Mouse (Mus musculus): ENCODE results near the gene Snx1. TPM values are rescaled to one million over a fixed set of nuclear protein-coding genes. Genes with fewer than 3 reads are reported as not detected.

Snx1 gene
- polyA plus RNA-seq, 1 experiment from 2014 or later = 131 TPM

- no peak for DNase-seq (ENCODE audit: low spot score)
- WGBS = 56% methylated on average over 4 of the region's 4 CpGs
- no peak overlapping the region for H3K9ac ChIP-seq (ENCODE audit: low read depth, low read length)
These were observed 84.1 kb downstream of the Snx1 start for GRCm38 (mm10) chr9:66042331-66042730.

GRCm38 (mm10) chr9:66040801-66041200 is 85.6 kb downstream of the Snx1 start:
- no peak overlapping the region for H3K4me3 ChIP-seq (replicated peaks; ENCODE audit: low read depth, low read length)
- DNase-seq (ENCODE audit: low spot score) (no peak), ATAC-seq (replicated peaks; ENCODE audit: low FRiP score, low read depth) (no peak)
- H3K4me1 ChIP-seq (replicated peaks; ENCODE audit: insufficient read depth, low read length) = no peaks in the 10 kb centered on the region
- H3K9ac ChIP-seq (ENCODE audit: low read depth, low read length) = no peak overlapping the region
- TF ChIP-seq CTCF (IDR thresholded peaks at IDR 0.05; ENCODE audit: low read depth) = no peak
- WGBS = 92% methylated on average over 3 of the region's 3 CpGs
- H3K27me3 ChIP-seq (ENCODE audit: insufficient read depth, low read length) = no peaks in the 10 kb centered on the region
- H3K4me2 ChIP-seq (ENCODE audit: low read length) = no peak overlapping the region
- H3K27ac ChIP-seq = no peak overlapping the region
- peaks cover 21% of the 10 kb centered on the region for H3K36me3 ChIP-seq (ENCODE audit: insufficient read depth, low read length)
- H3K9me3 ChIP-seq (replicated peaks; ENCODE audit: low read length) = no peaks in the 10 kb centered on the region

More at GRCm38 (mm10) chr9:66042331-66042730, 84.1 kb downstream of the Snx1 start:
- Histone ChIP-seq H3K4me3 (replicated peaks; ENCODE audit: low read depth, low read length) (no peak overlapping the region), H3K4me1 (replicated peaks; ENCODE audit: insufficient read depth, low read length) (no peaks in the 10 kb centered on the region), H3K27me3 (ENCODE audit: insufficient read depth, low read length) (no peaks in the 10 kb centered on the region), H3K27ac (no peak overlapping the region), H3K36me3 (ENCODE audit: insufficient read depth, low read length) (peaks cover 21% of the 10 kb centered on the region), H3K4me2 (ENCODE audit: low read length) (no peak overlapping the region), H3K9me3 (replicated peaks; ENCODE audit: low read length) (no peaks in the 10 kb centered on the region)
- ATAC-seq (replicated peaks; ENCODE audit: low FRiP score, low read depth) = no peak
- no peak for TF ChIP-seq CTCF (IDR thresholded peaks at IDR 0.05; ENCODE audit: low read depth)

DNA sequence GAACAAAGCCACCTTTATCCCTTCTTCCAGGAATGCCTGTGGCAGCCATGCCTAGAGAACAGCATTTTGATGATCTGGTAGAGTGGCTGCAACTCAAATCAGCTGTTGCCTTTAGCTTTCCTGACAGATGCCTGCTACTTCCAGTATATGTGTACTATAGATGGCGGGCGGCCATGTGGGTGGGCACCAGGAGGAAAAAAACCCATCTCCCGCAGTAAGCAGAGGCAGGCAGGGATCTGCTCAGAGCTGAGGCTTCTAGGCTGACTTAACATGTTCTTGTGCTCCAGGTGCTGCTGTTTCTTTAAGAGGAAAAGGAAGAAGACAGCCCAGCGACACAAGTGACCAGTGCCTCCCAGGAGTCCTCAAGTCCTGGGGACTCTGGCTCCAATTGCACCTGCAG is 87.1 kb downstream of the Snx1 start:
- H3K9me3 ChIP-seq (replicated peaks; ENCODE audit: low read length) = no peaks in the 10 kb centered on the region
- DNase-seq (ENCODE audit: low spot score) (no peak), ATAC-seq (replicated peaks; ENCODE audit: low FRiP score, low read depth) (no peak)
- H3K27ac ChIP-seq = no peak overlapping the region
- H3K4me1 ChIP-seq (replicated peaks; ENCODE audit: insufficient read depth, low read length) = no peaks in the 10 kb centered on the region
- no peak overlapping the region for H3K4me2 ChIP-seq (ENCODE audit: low read length)
- no peak overlapping the region for H3K4me3 ChIP-seq (replicated peaks; ENCODE audit: low read depth, low read length)
- no peaks in the 10 kb centered on the region for H3K27me3 ChIP-seq (ENCODE audit: insufficient read depth, low read length)
- H3K36me3 ChIP-seq (ENCODE audit: insufficient read depth, low read length) = peaks cover 21% of the 10 kb centered on the region
- no peak overlapping the region for H3K9ac ChIP-seq (ENCODE audit: low read depth, low read length)
- 85% methylated on average over 4 of the region's 4 CpGs for WGBS
- TF ChIP-seq CTCF (IDR thresholded peaks at IDR 0.05; ENCODE audit: low read depth) = no peak

GRCm38 (mm10) chr9:66038581-66038980 is 87.8 kb downstream of the Snx1 start:
- Histone ChIP-seq H3K27ac (no peak overlapping the region), H3K9me3 (replicated peaks; ENCODE audit: low read length) (no peaks in the 10 kb centered on the region), H3K4me3 (replicated peaks; ENCODE audit: low read depth, low read length) (no peak overlapping the region), H3K27me3 (ENCODE audit: insufficient read depth, low read length) (no peaks in the 10 kb centered on the region), H3K36me3 (ENCODE audit: insufficient read depth, low read length) (peaks cover 21% of the 10 kb centered on the region), H3K4me2 (ENCODE audit: low read length) (no peak overlapping the region), H3K4me1 (replicated peaks; ENCODE audit: insufficient read depth, low read length) (no peaks in the 10 kb centered on the region), H3K9ac (ENCODE audit: low read depth, low read length) (no peak overlapping the region)
- ATAC-seq (replicated peaks; ENCODE audit: low FRiP score, low read depth) (no peak), DNase-seq (ENCODE audit: low spot score) (no peak)
- TF ChIP-seq CTCF (IDR thresholded peaks at IDR 0.05; ENCODE audit: low read depth) = no peak
- 95% methylated on average over 4 of the region's 4 CpGs for WGBS

Other genes with a start within 250 kb of the Snx1 start
- 89.5 and 115 TPM in 2 replicates for gene Pclaf, start 236.3 kb downstream of the Snx1 start, polyA plus RNA-seq (2015; fragmentation: Nextera tagmentation; extraction: Ambion mirVana)
- gene Trip4, start 217.8 kb downstream of the Snx1 start, polyA plus RNA-seq (2015; fragmentation: Nextera tagmentation; extraction: Ambion mirVana) = 20.4 and 24.7 TPM in 2 replicates
- gene Csnk1g1, start 217.7 kb downstream of the Snx1 start, polyA plus RNA-seq (2015; fragmentation: Nextera tagmentation; extraction: Ambion mirVana) = 8.4 and 9.7 TPM in 2 replicates
- gene Ppib, start 66.4 kb downstream of the Snx1 start, polyA plus RNA-seq (2015; fragmentation: Nextera tagmentation; extraction: Ambion mirVana) = 760 and 789 TPM in 2 replicates
- 1.1 and 1.4 TPM in 2 replicates for gene Snx22, start 56.9 kb downstream of the Snx1 start, polyA plus RNA-seq (2015; fragmentation: Nextera tagmentation; extraction: Ambion mirVana)
- 173 and 186 TPM in 2 replicates for gene Ciao2a, start within 50 bp of the Snx1 start, polyA plus RNA-seq (2015; fragmentation: Nextera tagmentation; extraction: Ambion mirVana)
- 8.4 and 8.6 TPM in 2 replicates for gene Dapk2, start 31.6 kb upstream of the Snx1 start, polyA plus RNA-seq (2015; fragmentation: Nextera tagmentation; extraction: Ambion mirVana)
- 12.6 and 12.8 TPM in 2 replicates for gene Herc1, start 223.9 kb upstream of the Snx1 start, polyA plus RNA-seq (2015; fragmentation: Nextera tagmentation; extraction: Ambion mirVana)

Measured in kidney, postnatal 0 days (tissue).